Mouse (Mus musculus) CH12.LX (cell line): Measurements from ENCODE around the gene Tbc1d22a. TPM values are rescaled to one million over a fixed set of nuclear protein-coding genes. Genes with fewer than 3 reads are reported as not detected.

ENCODE experiments used
- DNase-seq: peaks from one replicate; pipeline ENCODE4 v3.0.0-alpha.2; 2013; ENCODE audit errors: extremely low read depth
- H3K27ac ChIP-seq: 2 replicates; pipeline ENCODE4 v1.5.1; 2012; ENCODE audit warnings: low read depth, mild to moderate bottlenecking, control low read depth, moderate library complexity; ENCODE audit not compliant: insufficient read depth
- H3K27me3 ChIP-seq: replicated peaks from 2 replicates; pipeline ENCODE3; 2012; ENCODE audit warnings: inconsistent platforms
- H3K36me3 ChIP-seq, 2 experiments: replicated peaks in 1 of 2; 2 replicates each; pipeline versions ENCODE3 to v1.6.1; 2012; ENCODE audit warnings: inconsistent platforms in 1 of 2, low read length in 1 of 2, mild to moderate bottlenecking in 1 of 2, mixed read lengths in 1 of 2, moderate library complexity in 1 of 2; ENCODE audit not compliant: control insufficient read depth in 1 of 2, insufficient read depth in 1 of 2
- H3K4me1 ChIP-seq, 2 experiments: 2 replicates each; pipeline ENCODE4 v1.6.1; 2012; ENCODE audit warnings: inconsistent platforms in 1 of 2, moderate library complexity in 1 of 2; ENCODE audit not compliant: insufficient read depth in 2 of 2, control insufficient read depth in 1 of 2
- H3K4me2 ChIP-seq: 2 replicates; pipeline ENCODE4 v1.6.1; 2012; ENCODE audit warnings: low read depth, mild to moderate bottlenecking, control low read depth; ENCODE audit not compliant: poor library complexity, insufficient read depth, severe bottlenecking
- H3K4me3 ChIP-seq, 3 experiments: fragments of 150-350 bp in 1 of 3; sonication (generic) in 1 of 3; replicated peaks in 1 of 3; 2 replicates each; pipeline versions ENCODE3 to v1.5.1; 2011 to 2012; ENCODE audit warnings: low read depth in 2 of 3, low read length in 2 of 3, mild to moderate bottlenecking in 2 of 3, moderate library complexity in 2 of 3, control low read depth in 1 of 3, improper control_type of control experiment in 1 of 3, inconsistent platforms in 1 of 3, mixed read lengths in 1 of 3; ENCODE audit not compliant: poor library complexity in 1 of 3
- H3K79me2 ChIP-seq: replicated peaks from 2 replicates; pipeline ENCODE4 v1.6.1; 2012; ENCODE audit warnings: mild to moderate bottlenecking, moderate library complexity; ENCODE audit not compliant: control insufficient read depth, poor library complexity, insufficient read depth, severe bottlenecking; ENCODE audit errors: extremely low read depth
- H3K9ac ChIP-seq: 2 replicates; pipeline ENCODE4 v1.6.1; 2012; ENCODE audit warnings: low read depth, mild to moderate bottlenecking, control low read depth, moderate library complexity; ENCODE audit not compliant: insufficient read depth
- H3K9me3 ChIP-seq: replicated peaks from 2 replicates; pipeline ENCODE3; 2012; ENCODE audit warnings: low read length, inconsistent platforms, mixed read lengths
- CHD2 ChIP-seq: IDR thresholded peaks from 2 replicates; pipeline ENCODE4 v1.6.1; 2011; ENCODE audit warnings: low read length, improper control_type of control experiment
- CTCF ChIP-seq, 2 experiments: IDR thresholded peaks in 1 of 2; conservative IDR thresholded peaks in 1 of 2; 2 replicates each; pipeline ENCODE4 v1.5.1; 2011 to 2012; ENCODE audit warnings: low read depth in 2 of 2, low read length in 2 of 2, improper control_type of control experiment in 1 of 2, inconsistent platforms in 1 of 2, mild to moderate bottlenecking in 1 of 2, moderate library complexity in 1 of 2
- ELF1 ChIP-seq: IDR thresholded peaks from 2 replicates; pipeline ENCODE4 v1.6.1; 2014; ENCODE audit warnings: low read depth, mild to moderate bottlenecking, inconsistent platforms, low read length, improper control_type of control experiment
- EP300 ChIP-seq: IDR thresholded peaks from 2 replicates; pipeline ENCODE4 v1.6.1; 2011; ENCODE audit warnings: low read length, improper control_type of control experiment
- ETS1 ChIP-seq: conservative IDR thresholded peaks from 2 replicates; pipeline ENCODE4 v1.6.1; 2012; ENCODE audit warnings: low read depth, mild to moderate bottlenecking, inconsistent platforms, low read length, improper control_type of control experiment, moderate library complexity
- GABPA ChIP-seq: IDR thresholded peaks from 2 replicates; pipeline ENCODE4 v1.6.1; 2012; ENCODE audit warnings: low read depth, low read length, improper control_type of control experiment, inconsistent platforms; ENCODE audit not compliant: insufficient replicate concordance
- HCFC1 ChIP-seq: IDR thresholded peaks from 2 replicates; pipeline ENCODE4 v1.6.1; 2012; ENCODE audit warnings: low read depth, mild to moderate bottlenecking, inconsistent platforms, low read length, improper control_type of control experiment
- IRF4 ChIP-seq: IDR thresholded peaks from 2 replicates; pipeline ENCODE4 v1.6.1; 2014; ENCODE audit warnings: low read depth, mild to moderate bottlenecking, inconsistent platforms, low read length, improper control_type of control experiment
- MXI1 ChIP-seq: IDR thresholded peaks from 2 replicates; pipeline ENCODE4 v1.6.1; 2011; ENCODE audit warnings: mild to moderate bottlenecking, low read depth, low read length, improper control_type of control experiment
- NELFE ChIP-seq: IDR thresholded peaks from 2 replicates; pipeline ENCODE4 v1.6.1; 2011; ENCODE audit warnings: low read depth, low read length, improper control_type of control experiment
- PAX5 ChIP-seq: IDR thresholded peaks from 2 replicates; pipeline ENCODE4 v1.6.1; 2012; ENCODE audit warnings: low read length, inconsistent platforms, mixed read lengths
- POLR2AphosphoS2 ChIP-seq: IDR thresholded peaks from 2 replicates; pipeline ENCODE4 v1.6.1; 2011; ENCODE audit warnings: low read depth, low read length, improper control_type of control experiment
- SIN3A ChIP-seq: IDR thresholded peaks from 2 replicates; pipeline ENCODE4 v1.6.1; 2012; ENCODE audit warnings: low read length, improper control_type of control experiment, inconsistent platforms
- SMC3 ChIP-seq: IDR thresholded peaks from 2 replicates; pipeline ENCODE4 v1.6.1; 2011; ENCODE audit warnings: low read depth, low read length, improper control_type of control experiment
- TBP ChIP-seq: conservative IDR thresholded peaks from 2 replicates; pipeline ENCODE4 v1.6.1; 2011; ENCODE audit warnings: low read depth, low read length, improper control_type of control experiment
- UBTF ChIP-seq: IDR thresholded peaks from 2 replicates; pipeline ENCODE4 v1.6.1; 2012; ENCODE audit warnings: low read depth, mild to moderate bottlenecking, inconsistent platforms, low read length, improper control_type of control experiment, moderate library complexity
- USF2 ChIP-seq: conservative IDR thresholded peaks from 2 replicates; pipeline ENCODE4 v1.6.1; 2011; ENCODE audit warnings: low read depth, low read length, improper control_type of control experiment
- ZC3H11A ChIP-seq: IDR thresholded peaks from 2 replicates; pipeline ENCODE4 v1.6.1; 2012; ENCODE audit warnings: low read depth, mild to moderate bottlenecking, inconsistent platforms, low read length, improper control_type of control experiment
- ZNF384 ChIP-seq: IDR thresholded peaks from 2 replicates; pipeline ENCODE4 v1.6.1; 2012; ENCODE audit warnings: low read depth, low read length, improper control_type of control experiment, inconsistent platforms
- dilution Hi-C: fragments of 300-500 bp; cut with MboI; formaldehyde crosslinking; loops from 2 replicates; pipeline ENCODE4 v1.14.3; 2020; ENCODE audit warnings: low sequenced_read_pairs; ENCODE audit not compliant: extremely low pct_unique_long_range_greater_than_20kb, extremely low pct_ligation_motif_present
- in situ Hi-C: fragments of 300-500 bp; cut with MboI; formaldehyde crosslinking; loops from 3 replicates; pipeline ENCODE4 v1.14.3; 2019; ENCODE audit warnings: low sequenced_read_pairs, low pct_ligation_motif_present, low pct_unique_long_range_greater_than_20kb, mixed read lengths
- polyA plus RNA-seq: library from polyadenylated mRNA; unstranded; fragments of >175 nt; gene quantifications from 2 replicates; pipeline ENCODE4 v1.2.1, GENCODE M21; 2012; ENCODE audit warnings: low read depth; ENCODE audit not compliant: insufficient read length
- total RNA-seq, 2 experiments: library from RNA; depleted of rRNA; stranded (reverse); fragments of 300-350 nt in 1 of 2; fragments of >200 nt in 1 of 2; gene quantifications; 2 replicates each; pipeline ENCODE4 v1.2.3; 2012 to 2014

The Tbc1d22a gene
- total and polyA plus RNA-seq, 3 experiments: 17.6 to 20.2 (median 19.4) TPM

DNA sequence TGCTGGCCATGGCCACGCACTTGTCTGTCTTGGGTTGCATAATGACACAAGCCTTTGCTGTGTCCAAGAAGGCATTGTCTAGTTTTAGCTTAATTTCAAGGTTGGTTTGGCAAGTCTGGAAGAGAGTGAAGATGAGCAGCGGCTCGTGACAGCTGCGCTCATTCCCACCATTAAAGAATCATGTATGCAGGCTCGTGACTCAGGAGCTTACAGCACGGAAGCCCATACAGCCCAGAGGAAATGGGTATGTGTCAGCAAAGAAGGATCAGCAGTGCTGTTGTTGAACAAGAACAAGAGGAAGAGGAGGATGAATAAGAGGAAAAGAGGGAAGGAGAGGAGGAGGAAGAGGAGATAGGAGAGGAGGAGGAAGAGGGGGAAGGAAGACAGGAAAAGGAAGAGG is 78.0 kb downstream of the Tbc1d22a start:
- Histone ChIP-seq H3K9me3 (no peaks in the 10 kb centered on the region), H3K27ac (no peak overlapping the region), H3K4me2 (no peak overlapping the region), H3K9ac (no peak overlapping the region), H3K4me3 (no peak overlapping the region), H3K27me3 (no peaks in the 10 kb centered on the region), H3K79me2 (no peaks in the 10 kb centered on the region), H3K36me3 (peaks cover 0 to 15% of the 10 kb centered on the region in 2 experiments), H3K4me1 (peaks cover 0 to 43% of the 10 kb centered on the region in 2 experiments; a peak in 2 of 4 replicates)
- TF ChIP-seq ETS1 (no peak), HCFC1 (no peak), TBP (no peak), EP300 (no peak), PAX5 (no peak), USF2 (no peak), SMC3 (no peak)
- DNase-seq: no peak
- in situ Hi-C loops (no loop called here), dilution Hi-C loops (no loop called here)

DNA sequence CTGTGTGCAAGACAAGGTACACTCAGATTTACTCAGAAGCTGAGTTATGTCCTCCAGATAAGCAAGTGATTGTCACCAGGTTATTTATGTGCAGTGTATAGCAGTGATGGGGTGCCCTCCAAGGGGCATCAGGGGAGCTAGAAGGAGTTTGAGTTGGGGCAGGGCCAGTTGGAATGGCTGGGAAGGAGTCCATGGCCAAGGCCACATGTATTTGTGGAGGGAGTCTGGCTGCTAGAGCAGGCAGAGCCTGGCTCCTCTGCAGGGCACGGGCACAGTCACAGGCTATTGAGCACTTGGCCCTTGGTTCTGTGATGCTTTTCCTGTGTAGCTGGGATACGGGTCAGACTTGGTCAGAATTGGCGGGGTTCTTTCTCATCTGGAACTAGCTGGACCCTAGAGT is 80.2 kb downstream of the Tbc1d22a start:
- H3K9me3 ChIP-seq: no peaks in the 10 kb centered on the region
- dilution Hi-C loops (no loop called here), in situ Hi-C loops (no loop called here)
- H3K4me3 ChIP-seq: no peak overlapping the region
- H3K36me3 ChIP-seq: peaks cover 0 to 33% of the 10 kb centered on the region in 2 experiments
- no peak overlapping the region for H3K27ac ChIP-seq
- H3K4me2 ChIP-seq: no peak overlapping the region
- no peaks in the 10 kb centered on the region for H3K79me2 ChIP-seq
- no peaks in the 10 kb centered on the region for H3K27me3 ChIP-seq
- H3K4me1 ChIP-seq: peaks cover 0 to 43% of the 10 kb centered on the region in 2 experiments; a peak in 2 of 4 replicates
- H3K9ac ChIP-seq: no peak overlapping the region
- DNase-seq: no peak
- TF ChIP-seq NELFE (no peak), IRF4 (no peak), CHD2 (no peak), GABPA (no peak), ZNF384 (no peak), CTCF (conservative IDR thresholded peaks at IDR 0.05 in 1 of 2, IDR thresholded peaks at IDR 0.05 in 1 of 2; ENCODE audit: low read depth in 2 of 2, low read length in 2 of 2) (no peak), ZC3H11A (no peak), POLR2AphosphoS2 (no peak), SIN3A (no peak), UBTF (no peak), ELF1 (no peak), MXI1 (no peak)
